Mouse (Mus musculus): ENCODE measurements around the gene Susd6. TPM values are rescaled to one million over a fixed set of nuclear protein-coding genes. Genes with fewer than 3 reads are reported as not detected.

Gene Susd6
- polyA plus RNA-seq, 1 experiment, result 46.3 TPM

DNA sequence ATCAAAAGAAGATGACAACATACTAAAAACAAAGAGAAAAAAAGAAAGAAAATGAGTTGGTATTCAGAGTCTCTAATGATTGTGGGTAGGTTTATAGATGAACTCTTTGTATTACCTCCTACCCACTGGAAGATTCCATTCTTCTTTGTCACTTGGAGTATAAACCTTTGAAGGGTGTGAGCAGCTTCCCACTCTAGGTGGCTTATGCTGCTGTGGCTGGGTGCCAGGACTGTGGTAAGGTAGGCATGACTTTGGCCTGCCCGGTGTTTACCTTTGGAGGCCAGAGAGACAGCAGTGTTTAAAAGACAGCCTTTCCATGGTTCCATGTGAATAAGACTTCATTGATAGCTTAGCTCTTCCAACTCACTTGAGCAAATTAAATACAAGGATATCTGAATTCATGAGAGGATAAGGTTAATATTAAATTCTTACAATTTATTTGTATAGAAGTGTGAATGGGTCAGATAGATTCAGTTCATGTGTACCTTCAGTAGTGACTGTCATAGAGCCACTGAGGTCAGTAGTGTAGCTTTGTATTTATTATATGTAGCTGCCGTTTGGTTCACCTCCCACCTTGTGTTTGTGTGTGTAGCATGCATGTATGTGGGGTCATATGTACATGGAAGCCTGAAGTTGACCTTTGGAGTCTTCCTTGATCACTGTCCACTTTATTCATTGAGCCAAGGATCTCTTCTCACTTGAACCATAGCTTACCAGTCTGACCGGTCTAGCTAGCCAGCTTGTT, 44.0 kb downstream of the Susd6 start:
- 59% methylated on average over 3 of the region's 3 CpGs for WGBS
- H3K4me3 ChIP-seq (replicated peaks; ENCODE audit: insufficient read depth, low read depth, low read length), result no peak overlapping the region

DNA sequence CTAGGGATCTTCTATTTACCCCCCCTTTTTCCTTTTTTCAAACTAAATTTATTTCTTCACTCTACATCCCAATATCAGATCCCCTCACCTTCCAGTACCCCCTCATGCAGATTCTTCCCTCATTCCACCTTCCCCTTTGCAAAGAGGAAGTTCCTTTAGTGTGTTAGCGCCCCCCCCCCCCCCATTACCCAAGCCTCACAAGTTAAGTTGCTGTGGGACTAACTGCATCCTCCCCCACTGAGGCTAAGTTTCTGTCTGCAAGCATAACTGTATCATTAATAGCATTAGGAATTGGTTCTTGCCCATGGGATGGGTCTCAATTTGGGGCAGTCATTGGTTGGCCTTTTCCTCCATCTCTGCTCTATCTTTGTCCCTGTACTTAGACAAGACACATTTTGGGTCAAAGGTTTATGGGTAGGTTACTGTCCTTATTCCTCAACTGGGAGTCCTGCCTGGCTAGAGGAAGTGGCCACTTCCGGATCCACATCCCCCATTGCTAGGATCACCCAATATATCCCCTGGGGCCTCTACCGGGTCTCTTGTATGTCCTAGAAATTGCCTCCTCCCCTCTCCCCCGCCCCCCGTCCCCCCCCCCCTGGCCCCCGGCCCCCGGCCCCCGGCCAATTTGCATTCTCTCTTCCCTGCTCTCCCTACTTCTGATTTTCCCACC, 44.7 kb downstream of the Susd6 start:
- DNase-seq, result no peak
- Histone ChIP-seq H3K27ac (ENCODE audit: insufficient read depth, low read length) (no peak overlapping the region), H3K27me3 (ENCODE audit: control insufficient read depth, insufficient read depth, low read length) (no peaks in the 10 kb centered on the region), H3K4me1 (ENCODE audit: control insufficient read depth, insufficient read depth, low read length) (peaks cover 37% of the 10 kb centered on the region; the same call in 1 of the 2 replicates), H3K4me3 (replicated peaks; ENCODE audit: insufficient read depth, low read depth, low read length) (no peak overlapping the region)
- WGBS, result 93% methylated on average over 5 of the region's 8 CpGs
- no peak for TF ChIP-seq CTCF (IDR thresholded peaks at IDR 0.05; ENCODE audit: borderline replicate concordance, insufficient read depth, low read depth, low read length)

More for the DNA sequence above, 44.0 kb downstream of the Susd6 start:
- Histone ChIP-seq H3K4me1 (ENCODE audit: control insufficient read depth, insufficient read depth, low read length) (peaks cover 37% of the 10 kb centered on the region; the same call in 1 of the 2 replicates), H3K27ac (ENCODE audit: insufficient read depth, low read length) (no peak overlapping the region; the same call in 1 of the 2 replicates), H3K27me3 (ENCODE audit: control insufficient read depth, insufficient read depth, low read length) (no peaks in the 10 kb centered on the region)
- TF ChIP-seq CTCF (IDR thresholded peaks at IDR 0.05; ENCODE audit: borderline replicate concordance, insufficient read depth, low read depth, low read length) (no peak), POLR2A (IDR thresholded peaks at IDR 0.05; ENCODE audit: borderline replicate concordance, insufficient read depth, low read length) (no peak)
- peak; percentile 69 to 74 for DNase-seq

DNA sequence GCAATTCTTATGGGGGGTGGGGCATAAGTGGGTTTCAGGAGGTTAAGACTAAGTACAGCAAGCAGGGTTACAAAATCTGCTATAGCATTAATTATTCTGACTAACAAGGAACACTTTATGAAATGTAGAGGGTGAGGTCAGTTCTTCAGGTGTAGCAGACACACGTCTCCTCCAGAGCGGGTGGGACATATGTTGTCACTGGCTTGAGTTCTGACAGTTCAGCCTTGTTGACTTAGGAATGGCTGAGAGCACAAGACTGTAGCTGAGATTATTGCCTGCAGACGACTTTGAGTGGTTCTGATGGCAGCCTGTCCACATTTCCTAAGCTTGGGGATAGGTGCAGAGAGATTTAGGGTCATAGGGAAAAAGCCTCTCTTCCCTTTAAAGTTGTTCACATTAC, 47.3 kb downstream of the Susd6 start:
- TF ChIP-seq CTCF (IDR thresholded peaks at IDR 0.05; ENCODE audit: borderline replicate concordance, insufficient read depth, low read depth, low read length), result no peak
- TF ChIP-seq POLR2A (IDR thresholded peaks at IDR 0.05; ENCODE audit: borderline replicate concordance, insufficient read depth, low read length), result no peak
- no peak overlapping the region for H3K27ac ChIP-seq (ENCODE audit: insufficient read depth, low read length)
- 11% methylated on average over 3 of the region's 3 CpGs for WGBS

DNA sequence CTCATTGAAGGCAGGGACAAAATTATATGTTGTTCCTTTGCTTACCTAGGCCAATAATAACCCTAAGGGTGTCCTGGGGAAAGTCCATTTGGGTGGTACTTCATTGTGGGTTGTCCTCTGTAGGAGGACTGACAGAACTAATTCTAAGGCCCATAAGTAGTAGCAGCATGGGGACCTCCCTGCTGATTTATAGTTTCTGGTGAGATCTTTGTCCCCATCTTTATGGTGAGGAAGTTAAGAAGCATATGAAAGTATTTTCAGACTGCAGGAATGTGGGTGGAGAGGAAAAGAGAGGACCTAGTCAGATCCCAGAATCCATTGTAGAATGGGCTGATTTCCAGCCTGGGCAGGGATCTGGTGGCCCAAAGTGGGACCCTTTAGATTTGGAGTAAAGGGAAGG, 48.0 kb downstream of the Susd6 start:
- Histone ChIP-seq H3K4me1 (ENCODE audit: control insufficient read depth, insufficient read depth, low read length) (peaks cover 26% of the 10 kb centered on the region; the same call in 1 of the 2 replicates), H3K27me3 (ENCODE audit: control insufficient read depth, insufficient read depth, low read length) (no peaks in the 10 kb centered on the region), H3K27ac (ENCODE audit: insufficient read depth, low read length) (no peak overlapping the region), H3K4me3 (replicated peaks; ENCODE audit: insufficient read depth, low read depth, low read length) (no peak overlapping the region)
- DNase-seq, result no peak
- TF ChIP-seq POLR2A (IDR thresholded peaks at IDR 0.05; ENCODE audit: borderline replicate concordance, insufficient read depth, low read length), result no peak
- TF ChIP-seq CTCF (IDR thresholded peaks at IDR 0.05; ENCODE audit: borderline replicate concordance, insufficient read depth, low read depth, low read length), result no peak

More for the DNA sequence above, 47.3 kb downstream of the Susd6 start:
- Histone ChIP-seq H3K27me3 (ENCODE audit: control insufficient read depth, insufficient read depth, low read length) (no peaks in the 10 kb centered on the region), H3K4me3 (replicated peaks; ENCODE audit: insufficient read depth, low read depth, low read length) (no peak overlapping the region), H3K4me1 (ENCODE audit: control insufficient read depth, insufficient read depth, low read length) (peaks cover 28% of the 10 kb centered on the region; the same call in 1 of the 2 replicates)
- no peak for DNase-seq

DNA sequence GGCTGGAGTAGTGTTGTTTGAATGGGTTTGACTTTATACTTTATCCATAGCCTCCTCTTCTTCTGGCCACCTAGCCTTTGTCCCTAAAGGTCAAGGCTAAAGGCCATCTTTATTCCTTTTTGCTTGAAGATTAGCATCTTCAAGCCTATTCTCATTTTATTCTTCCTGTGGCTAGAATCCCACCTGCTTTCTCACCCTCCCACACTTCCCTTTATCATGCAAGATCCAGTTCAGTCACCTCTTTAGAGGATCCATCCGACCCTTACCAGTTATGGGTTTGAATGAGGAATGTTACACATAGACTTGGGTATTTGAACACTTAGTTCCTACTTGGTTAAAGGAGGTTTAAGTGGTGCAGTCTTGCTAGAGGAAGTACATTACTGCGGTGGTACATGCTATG, 48.5 kb downstream of the Susd6 start:
- H3K27me3 ChIP-seq (ENCODE audit: control insufficient read depth, insufficient read depth, low read length), result no peaks in the 10 kb centered on the region
- H3K4me1 ChIP-seq (ENCODE audit: control insufficient read depth, insufficient read depth, low read length), result peaks cover 28% of the 10 kb centered on the region
- H3K4me3 ChIP-seq (replicated peaks; ENCODE audit: insufficient read depth, low read depth, low read length), result no peak overlapping the region
- 78% methylated on average over 2 of the region's 2 CpGs for WGBS
- no peak overlapping the region for H3K27ac ChIP-seq (ENCODE audit: insufficient read depth, low read length)
- TF ChIP-seq CTCF (IDR thresholded peaks at IDR 0.05; ENCODE audit: borderline replicate concordance, insufficient read depth, low read depth, low read length) (no peak), POLR2A (IDR thresholded peaks at IDR 0.05; ENCODE audit: borderline replicate concordance, insufficient read depth, low read length) (no peak)
- no peak for DNase-seq

DNA sequence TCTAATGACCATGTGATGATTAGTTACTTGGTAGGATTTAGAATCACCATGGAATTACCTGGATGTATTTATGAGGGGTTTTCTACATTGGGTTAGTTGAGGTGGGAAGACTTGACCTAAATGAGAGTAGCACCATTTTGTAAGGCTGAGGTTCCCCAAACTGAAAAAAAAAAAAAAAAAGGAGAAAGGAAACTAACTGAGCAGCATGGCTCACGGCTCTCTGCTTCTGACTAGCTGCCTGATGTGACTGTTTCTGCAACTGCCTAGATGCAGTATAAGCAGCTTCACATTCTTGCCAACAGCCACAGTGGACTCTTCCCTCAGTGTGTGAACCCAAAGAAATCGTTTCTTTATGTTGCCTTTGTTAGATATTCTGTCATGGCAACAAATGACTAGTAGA, 49.3 kb downstream of the Susd6 start:
- TF ChIP-seq POLR2A (IDR thresholded peaks at IDR 0.05; ENCODE audit: borderline replicate concordance, insufficient read depth, low read length) (no peak), CTCF (IDR thresholded peaks at IDR 0.05; ENCODE audit: borderline replicate concordance, insufficient read depth, low read depth, low read length) (no peak)
- DNase-seq, result no peak
- Histone ChIP-seq H3K4me1 (ENCODE audit: control insufficient read depth, insufficient read depth, low read length) (peaks cover 28% of the 10 kb centered on the region), H3K4me3 (replicated peaks; ENCODE audit: insufficient read depth, low read depth, low read length) (no peak overlapping the region), H3K27me3 (ENCODE audit: control insufficient read depth, insufficient read depth, low read length) (no peaks in the 10 kb centered on the region), H3K27ac (ENCODE audit: insufficient read depth, low read length) (peak overlapping the region; percentile 61; the same call in 1 of the 2 replicates)
- WGBS, result 32% methylated on average over 2 of the region's 2 CpGs

DNA sequence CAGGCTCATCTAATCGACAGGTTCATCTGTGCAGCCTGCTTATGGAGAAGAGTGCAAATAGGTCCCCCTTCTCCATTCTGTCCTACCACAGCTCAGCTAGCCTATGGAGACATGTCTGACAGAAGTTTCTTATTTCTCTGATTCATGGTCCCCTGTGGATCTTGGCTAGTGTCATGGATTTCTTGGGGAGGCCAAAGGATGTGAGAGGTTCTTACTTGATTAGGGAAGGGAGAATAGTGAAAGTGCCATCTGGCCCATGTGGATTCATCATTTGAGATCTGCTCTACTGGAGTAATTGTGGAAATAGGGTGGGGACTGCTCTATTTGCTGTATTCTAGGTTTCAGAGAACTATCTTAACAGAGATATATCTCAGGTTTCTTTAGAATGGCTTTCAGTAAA, 51.3 kb downstream of the Susd6 start:
- no peak overlapping the region for H3K4me3 ChIP-seq (replicated peaks; ENCODE audit: insufficient read depth, low read depth, low read length)
- DNase-seq, result peak in 1 of 2 experiments; percentile 59
- 0 out of 2 replicates have a peak overlapping the region, but pooled peaks have one; percentile 19 for H3K27ac ChIP-seq (ENCODE audit: insufficient read depth, low read length)
- TF ChIP-seq POLR2A (IDR thresholded peaks at IDR 0.05; ENCODE audit: borderline replicate concordance, insufficient read depth, low read length), result no peak
- no peak for TF ChIP-seq CTCF (IDR thresholded peaks at IDR 0.05; ENCODE audit: borderline replicate concordance, insufficient read depth, low read depth, low read length)
- 20% methylated on average over 1 of the region's 1 CpGs for WGBS
- no peaks in the 10 kb centered on the region for H3K27me3 ChIP-seq (ENCODE audit: control insufficient read depth, insufficient read depth, low read length)
- peaks cover 34% of the 10 kb centered on the region for H3K4me1 ChIP-seq (ENCODE audit: control insufficient read depth, insufficient read depth, low read length)

DNA sequence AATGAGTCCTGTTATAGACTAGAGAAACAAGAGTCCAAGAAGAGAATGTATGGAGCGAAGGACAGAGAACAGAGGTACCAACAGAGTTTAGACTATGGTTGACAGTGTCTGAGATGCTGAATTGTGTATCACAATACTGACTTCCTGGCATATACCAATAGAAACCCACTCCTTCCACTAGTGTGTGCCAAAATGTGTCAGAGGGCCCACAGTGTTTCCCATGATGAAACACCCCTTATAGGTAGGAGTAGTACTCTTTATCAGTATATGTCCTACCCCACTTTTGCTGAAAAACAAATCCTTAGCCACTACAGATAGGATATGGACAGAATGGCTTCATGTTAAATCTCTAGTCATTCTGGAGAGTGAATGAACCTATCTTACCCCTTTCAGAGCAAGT, 52.3 kb downstream of the Susd6 start:
- H3K4me1 ChIP-seq (ENCODE audit: control insufficient read depth, insufficient read depth, low read length), result peaks cover 31% of the 10 kb centered on the region
- no peaks in the 10 kb centered on the region for H3K27me3 ChIP-seq (ENCODE audit: control insufficient read depth, insufficient read depth, low read length)
- TF ChIP-seq POLR2A (IDR thresholded peaks at IDR 0.05; ENCODE audit: borderline replicate concordance, insufficient read depth, low read length) (no peak), CTCF (IDR thresholded peaks at IDR 0.05; ENCODE audit: borderline replicate concordance, insufficient read depth, low read depth, low read length) (no peak)
- DNase-seq, result no peak
- no peak overlapping the region for H3K4me3 ChIP-seq (replicated peaks; ENCODE audit: insufficient read depth, low read depth, low read length)
- no peak overlapping the region for H3K27ac ChIP-seq (ENCODE audit: insufficient read depth, low read length)
- 90% methylated on average over 1 of the region's 1 CpGs for whole genome bisulfite sequencing

Data from cerebellum, adult 2 months (tissue).